Mouse (Mus musculus) thymus, postnatal 0 days (tissue): ENCODE measurements around the gene Shisa9. TPM values are rescaled to one million over a fixed set of nuclear protein-coding genes. Genes with fewer than 3 reads are reported as not detected.
"Not testable (repeated sequence)": the region's sequence is repeated elsewhere in the genome, so short reads cannot be mapped to it uniquely, and the experiment has no call there.

Experiments used
- DNase-seq: peaks from one replicate; pipeline ENCODE4 v3.0.0-alpha.2; 2015; ENCODE audit warnings: low spot score
- polyA plus RNA-seq: library from polyadenylated mRNA; unstranded; fragments of >200 nt; fragmentation: Nextera tagmentation; extraction: Ambion mirVana; gene quantifications from 2 replicates; pipeline ENCODE4 v1.2.1, GENCODE M21; 2015

The Shisa9 gene
- 0.25 and 0.77 TPM in 2 replicates for polyA plus RNA-seq

DNA sequence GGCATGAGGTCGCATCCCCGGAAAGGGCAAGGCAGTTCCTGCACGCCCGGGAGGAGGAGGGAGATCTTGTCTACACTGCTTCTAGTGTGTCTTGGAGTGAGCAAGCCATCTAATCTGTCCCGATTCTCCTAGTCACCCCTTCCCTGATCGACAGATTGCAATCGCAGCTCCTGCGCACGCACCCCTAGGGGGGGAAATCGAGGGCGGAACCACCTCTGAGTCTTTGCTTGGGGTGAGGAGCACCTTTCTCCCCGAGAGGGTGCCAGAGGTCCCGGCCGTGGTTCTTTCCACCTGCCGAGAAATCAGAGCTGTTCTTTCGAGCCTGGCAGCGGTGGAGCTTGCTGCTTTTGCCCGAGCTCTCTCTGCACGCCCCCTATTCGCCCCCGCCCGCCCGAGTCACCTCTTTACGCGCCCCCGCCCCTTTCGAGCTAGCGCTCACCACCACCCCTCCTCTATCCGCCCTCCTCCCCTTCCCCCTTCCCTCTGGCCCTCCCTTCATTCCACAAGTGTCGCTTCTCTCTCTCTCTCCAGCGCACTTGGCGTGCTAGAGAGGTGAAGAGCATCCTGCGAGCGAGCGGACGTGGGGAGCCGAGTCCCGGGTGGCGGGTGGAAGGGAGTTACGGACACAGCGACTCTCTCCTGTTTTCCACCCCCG, at the start of gene Shisa9:
Shisa9 (plus strand) TSS at position 498 of the 655 bp plus-strand sequence.
- DNase-seq, result peak; percentile 3

DNA sequence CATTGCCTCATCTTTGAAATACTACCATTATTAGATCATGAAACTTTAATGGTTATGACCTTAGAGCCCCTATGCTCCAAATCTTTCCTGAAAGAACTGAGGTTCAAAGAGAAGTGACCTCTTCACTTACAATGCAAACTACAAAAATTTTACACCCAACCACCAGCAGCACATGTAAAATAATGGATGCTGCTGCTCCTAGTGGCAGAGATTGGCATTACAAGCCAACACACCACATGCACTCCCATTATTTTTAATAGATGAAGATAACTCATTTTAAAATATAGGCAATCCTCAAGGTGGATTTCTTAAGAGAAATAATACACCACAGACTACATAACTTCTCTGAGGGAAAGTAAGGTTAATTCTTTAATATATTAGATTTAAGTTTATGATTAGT, 43.4 kb upstream of the Shisa9 start:
- peak; percentile 20 for DNase-seq

DNA sequence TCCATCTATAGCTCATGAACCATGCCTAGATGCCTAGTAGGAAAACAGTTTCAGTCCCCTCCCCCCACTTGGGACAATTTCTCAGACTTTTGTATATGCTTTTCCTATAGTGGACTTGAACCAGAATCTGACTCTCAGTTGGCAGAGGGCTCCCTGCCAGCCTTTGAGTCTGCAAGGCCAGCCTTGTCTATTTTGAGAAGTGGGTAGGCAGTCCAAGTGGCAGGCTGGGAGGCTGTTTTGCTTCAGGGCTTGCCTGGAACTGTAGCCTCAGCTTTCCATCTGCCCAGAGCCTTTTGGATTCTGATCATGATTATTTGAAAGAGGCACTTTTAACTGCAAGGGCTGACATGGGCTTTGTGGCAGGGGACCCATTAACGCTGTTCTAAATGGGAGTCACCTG, 23.2 kb upstream of the Shisa9 start:
- no peak for DNase-seq

DNA sequence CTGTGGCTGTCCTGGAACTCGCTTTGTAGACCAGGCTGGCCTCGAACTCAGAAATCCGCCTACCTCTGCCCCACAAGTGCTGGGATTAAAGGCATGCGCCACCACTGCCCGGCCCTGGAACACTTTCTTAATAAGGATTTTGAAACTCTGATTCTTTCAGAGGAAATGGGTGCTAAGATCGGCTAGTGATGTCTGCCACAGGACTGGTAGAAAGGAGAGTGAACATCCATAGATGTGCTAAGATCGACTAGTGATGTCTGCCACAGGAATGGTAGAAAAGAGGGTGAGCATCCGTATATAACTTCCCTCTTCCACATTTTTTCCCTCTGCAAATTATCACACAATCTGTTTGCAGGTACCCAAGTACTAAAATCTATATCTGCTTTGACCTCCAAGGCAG, 17.9 kb upstream of the Shisa9 start:
- no peak for DNase-seq

DNA sequence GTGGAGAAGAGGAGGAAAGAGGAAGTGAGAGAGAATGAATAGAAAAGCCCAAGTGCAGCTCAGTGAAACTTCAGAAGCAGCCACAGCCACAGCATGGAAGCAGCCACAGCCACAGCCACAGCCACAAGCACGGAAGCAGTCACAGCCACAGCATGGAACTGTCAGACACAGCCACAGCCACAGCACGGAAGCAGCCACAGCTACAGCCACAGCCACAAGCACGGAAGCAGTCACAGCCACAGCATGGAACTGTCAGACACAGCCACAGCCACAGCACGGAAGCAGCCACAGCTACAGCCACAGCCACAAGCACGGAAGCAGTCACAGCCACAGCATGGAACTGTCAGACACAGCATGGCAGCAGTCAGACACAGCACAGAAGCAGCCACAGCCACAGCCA, 17.1 kb upstream of the Shisa9 start:
- not testable (repeated sequence) for DNase-seq

DNA sequence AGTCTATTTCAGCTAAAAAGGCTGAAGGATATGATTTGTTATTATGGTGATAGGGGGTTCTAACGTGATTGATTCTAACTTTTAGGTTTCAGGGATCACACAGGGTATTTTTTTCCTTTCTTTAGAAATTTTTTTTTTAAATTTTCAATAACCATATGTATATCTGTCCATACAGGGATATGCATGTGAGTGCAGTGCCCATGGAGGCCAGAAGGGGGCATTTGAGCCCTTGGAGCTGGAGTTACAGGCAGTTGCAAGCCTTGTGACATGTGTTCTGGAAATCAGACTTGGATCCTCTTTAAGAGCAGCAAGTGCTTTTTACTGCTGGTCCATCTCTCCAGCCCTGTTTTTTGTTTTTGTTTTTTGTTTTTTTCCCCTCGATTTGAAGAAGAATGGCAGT, 16.3 kb upstream of the Shisa9 start:
- DNase-seq, result no peak

DNA sequence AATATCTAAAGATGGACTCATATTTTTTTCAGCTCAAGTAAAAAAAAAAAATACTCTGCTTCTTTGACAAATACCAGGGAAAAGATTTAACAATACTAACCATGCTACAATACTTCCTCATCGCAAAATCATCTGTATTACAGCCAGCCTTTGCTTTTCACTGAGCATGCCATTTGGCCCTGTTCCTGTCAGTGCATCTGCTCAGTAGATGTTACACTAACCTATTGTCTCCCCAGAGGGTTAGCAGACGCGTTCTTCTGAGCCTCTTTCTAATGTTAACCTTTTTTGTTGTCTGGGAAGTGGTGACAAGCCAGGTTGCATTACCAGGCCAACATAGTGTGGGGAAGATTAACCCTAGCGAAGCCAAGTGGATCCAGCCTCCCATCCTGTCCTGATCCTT, 10.2 kb upstream of the Shisa9 start:
- DNase-seq, result no peak

DNA sequence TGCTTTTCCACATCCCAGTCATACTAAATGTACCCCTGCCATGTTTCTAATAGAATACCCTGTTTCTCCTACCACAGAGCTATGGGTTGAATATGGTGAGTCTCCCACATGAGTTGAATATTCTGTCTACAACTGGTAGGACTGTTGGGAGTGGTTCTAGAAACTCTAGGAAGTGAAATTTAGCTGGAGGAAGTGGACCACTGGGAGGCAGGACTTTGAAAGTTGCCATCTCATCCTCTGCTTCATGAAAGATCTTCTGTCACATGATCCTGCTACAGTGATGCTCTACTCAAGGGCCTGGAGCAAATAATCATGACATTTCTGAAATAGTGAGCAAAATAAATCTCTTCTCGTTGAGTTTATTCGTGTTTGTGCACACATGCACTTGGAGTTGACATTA, 7.2 kb upstream of the Shisa9 start:
- DNase-seq, result no peak

DNA sequence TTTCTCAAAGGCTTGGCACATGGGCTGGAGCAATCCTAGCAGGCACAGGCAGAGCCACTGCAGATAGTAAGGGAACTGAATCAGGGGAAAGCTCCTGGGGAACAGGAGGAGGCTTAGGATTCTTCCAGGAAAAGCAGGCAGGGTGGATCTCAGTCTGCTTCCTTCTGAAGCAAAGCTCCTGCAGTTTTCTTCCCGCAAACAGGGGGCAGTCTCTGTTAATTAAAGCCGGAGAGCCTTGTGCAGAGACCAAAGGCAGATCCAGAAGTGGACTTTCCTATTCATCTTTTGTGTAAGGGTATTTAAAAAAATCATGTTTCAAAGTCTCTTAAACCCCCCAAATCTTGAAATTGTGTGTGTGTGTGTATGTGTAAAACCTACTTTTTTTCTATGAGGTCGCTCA, 3.1 kb upstream of the Shisa9 start:
- no peak for DNase-seq

DNA sequence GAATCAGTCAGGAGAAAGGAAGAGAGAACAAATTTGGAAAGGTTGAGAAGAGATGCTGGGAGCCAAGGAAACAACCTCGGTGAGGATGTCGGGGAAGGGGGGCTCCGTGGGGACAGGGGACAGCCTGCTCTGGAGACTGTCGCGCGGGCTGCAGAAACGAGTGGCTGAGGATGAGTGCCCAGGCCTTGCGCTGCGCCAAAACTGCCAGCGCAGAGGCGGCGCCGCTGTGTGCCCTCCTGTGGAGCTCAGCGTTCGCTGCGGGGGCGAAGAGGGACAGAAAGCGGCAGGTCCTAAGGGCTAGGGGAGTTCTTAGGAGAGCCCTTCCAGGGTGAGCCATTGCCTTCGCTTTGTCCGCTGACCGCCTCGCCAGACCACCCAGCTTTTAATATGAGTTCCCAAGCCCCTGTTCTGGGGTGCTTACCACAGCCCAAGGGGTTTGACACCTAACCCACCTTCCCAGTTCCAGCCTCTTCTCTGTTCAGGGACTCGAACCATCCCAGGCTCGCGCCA, 752 bp upstream of the Shisa9 start:
- DNase-seq, result no peak

DNA sequence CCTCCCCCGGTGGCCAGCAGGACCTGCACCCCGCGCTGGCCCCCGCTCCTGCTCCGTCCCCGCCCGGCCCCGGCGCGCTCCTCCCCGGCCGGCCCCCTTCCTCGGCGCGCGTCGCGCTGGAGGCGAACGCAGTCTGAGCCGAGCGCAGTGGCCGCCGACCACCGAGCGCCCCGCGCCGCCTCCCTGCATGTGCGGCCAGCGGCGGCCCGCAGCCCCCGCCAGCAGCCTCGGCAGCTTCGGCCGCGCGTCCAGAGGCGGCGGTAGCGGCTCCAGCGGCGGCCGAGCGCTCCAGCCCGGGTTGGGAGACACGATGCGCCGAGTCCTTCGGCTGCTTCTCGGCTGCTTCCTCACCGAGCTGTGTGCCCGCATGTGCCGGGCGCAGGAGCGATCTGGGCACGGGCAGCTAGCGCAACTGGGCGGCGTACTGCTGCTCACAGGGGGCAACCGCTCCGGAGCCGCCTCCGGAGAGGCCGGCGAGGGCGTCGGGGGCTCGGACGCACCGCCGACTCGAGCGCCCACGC, 418 bp downstream of the Shisa9 start:
- DNase-seq, result no peak

DNA sequence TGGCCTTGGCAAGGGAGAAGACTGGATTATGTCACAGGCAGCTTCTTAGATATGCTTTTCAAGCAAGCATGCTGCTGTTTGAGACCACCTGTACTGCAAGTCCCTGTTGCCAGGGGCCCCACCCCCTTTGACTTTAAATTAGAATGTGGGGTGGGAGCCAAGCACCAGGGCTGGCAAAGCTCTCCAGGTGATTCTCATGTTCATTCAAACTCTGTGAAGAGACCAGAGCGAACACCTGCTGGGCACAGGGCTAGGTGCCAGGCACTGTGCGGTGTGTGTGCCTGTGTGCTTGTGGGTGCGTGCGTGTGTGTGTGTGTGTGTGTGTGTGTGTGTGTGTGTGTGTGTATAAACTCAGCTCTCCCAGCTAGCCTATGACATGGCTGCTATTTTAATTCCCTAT, 3.1 kb downstream of the Shisa9 start:
- DNase-seq, result no peak

DNA sequence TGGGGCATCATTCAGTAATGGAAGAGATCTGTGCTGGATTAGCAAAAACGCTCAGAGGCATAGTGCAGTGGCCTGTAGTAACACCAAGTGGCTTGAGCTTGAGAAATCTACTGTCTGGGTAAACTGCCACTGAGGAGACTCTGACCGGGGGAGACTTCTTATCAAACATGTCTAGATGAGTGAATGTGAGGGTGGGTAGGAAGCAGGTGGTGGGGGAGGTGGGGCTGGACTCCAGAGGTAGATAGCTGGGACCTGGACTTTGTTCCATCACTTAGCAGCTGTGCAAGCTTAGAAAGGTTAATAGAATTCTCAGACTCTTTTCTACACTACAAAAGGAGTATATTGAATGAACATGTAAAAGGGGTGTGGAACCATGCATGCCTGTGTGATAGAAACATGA, 21.3 kb downstream of the Shisa9 start:
- no peak for DNase-seq

DNA sequence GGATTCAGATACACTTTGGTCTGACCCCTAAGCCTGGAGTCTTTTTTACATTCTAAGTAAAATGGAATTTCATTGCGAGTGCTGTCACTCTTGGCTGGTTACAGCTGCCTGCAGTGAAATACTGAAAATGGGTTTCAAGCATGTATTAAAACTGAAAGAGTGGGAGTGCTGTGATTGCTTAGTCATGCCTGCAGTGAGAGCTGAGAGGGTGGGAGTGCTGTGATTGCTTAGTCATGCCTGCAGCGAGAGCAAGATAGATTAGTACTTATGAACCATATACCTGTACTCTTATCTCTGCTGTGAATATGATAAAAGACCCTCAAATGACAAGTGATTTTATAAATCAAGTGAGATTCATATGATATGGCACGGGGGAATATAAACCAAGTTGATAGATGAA, 26.2 kb downstream of the Shisa9 start:
- no peak for DNase-seq

DNA sequence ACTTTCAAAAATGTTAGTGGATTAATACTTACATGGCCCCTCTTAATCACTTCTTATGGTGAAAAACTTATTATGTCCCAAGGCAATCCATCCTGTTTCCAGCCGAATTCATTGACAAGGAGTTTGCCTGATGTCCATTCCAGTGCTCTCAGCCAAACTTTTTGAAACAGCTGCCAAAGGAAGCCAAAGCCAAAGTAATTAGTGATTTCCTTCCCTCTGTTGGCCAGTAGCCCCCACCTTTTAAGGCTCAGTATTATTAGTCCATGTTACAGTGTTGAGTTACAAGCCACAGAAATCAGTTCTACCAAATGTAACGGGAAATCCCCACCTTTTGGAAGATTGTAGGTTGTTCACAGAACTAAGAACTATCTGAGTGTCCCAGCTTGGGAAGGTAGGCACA, 28.8 kb downstream of the Shisa9 start:
- DNase-seq, result no peak

DNA sequence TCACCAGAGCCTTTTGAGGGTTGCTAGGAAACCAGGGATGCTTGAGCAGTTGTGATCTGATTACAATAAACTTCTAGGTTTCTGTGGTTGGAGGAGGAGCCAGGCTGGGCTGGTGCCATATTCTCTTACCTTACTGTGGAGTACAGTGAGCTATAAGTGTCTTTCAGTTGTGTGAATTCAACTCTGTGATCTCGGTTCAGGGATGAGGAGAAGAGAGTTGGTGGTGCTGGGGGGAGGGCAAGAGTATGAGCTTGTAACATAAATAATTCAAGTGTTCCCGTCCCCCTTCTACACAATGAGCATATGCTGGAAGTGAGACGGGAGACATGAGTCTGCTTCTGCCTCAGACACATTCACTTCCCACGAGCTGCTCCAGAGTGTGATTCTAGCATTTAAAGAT, 30.6 kb downstream of the Shisa9 start:
- DNase-seq, result no peak

DNA sequence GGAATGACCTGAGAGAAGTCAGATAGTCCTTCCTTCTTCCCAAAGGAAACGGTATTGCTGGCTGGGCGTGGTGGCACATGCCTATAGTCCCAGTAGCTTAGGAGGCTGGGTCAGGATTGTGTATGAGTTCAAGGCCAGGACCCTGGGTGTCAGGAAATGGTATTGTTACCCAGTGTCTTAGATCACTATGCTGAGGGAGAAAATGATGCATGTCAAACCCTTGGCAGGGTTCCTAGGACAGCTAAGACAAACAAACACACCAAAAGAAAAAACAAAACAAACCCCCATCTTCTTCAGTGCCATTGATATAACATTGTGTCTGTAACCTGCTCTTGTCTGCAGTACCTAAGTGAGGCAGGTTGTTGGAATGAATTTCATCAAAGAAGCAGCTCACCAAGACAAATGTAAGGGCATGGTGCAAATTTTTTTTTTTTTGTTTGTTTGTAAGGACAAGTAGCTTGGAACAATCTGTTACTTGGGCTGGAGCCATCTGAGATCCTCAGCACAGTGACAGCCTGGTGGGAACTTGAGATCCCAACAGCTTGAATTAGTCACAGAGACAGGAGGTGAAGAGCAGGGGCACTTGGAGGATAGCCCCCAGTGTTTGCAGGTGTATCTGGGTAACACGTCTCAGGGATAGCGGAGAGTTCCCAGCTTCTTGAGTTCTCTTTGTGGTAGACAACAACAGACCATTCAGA, 34.2 kb downstream of the Shisa9 start:
- no peak for DNase-seq

DNA sequence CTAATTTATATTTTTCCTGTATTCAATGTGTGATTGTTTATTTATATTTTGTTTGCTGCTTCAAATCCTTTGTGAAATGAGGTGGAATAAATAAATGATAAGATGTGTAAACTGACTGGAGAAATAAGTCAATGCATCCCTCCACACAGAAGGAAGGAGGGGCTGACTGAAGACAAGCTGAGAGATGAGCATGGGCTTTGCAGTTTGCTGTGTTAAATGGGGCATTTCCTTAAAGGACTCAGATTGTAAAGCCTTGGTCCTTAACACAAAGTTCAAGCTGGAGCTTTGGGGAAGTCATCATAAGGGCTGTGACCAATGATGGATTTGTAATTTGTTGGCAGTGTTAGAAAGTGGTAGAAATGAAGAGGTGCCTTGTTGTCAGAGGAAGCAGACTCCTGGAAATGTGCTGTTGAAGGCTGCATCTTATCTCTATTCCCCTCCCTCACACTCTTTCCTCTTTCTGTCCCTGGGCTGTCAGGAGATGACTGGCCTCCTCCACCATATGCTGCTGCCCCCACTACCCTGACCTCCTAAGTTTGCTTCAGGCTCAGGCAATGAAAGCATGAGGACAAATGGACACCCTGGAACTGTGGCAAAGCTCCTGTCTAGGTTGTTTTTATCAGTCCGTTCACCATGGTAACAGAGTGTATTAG, 36.3 kb downstream of the Shisa9 start:
- no peak for DNase-seq

DNA sequence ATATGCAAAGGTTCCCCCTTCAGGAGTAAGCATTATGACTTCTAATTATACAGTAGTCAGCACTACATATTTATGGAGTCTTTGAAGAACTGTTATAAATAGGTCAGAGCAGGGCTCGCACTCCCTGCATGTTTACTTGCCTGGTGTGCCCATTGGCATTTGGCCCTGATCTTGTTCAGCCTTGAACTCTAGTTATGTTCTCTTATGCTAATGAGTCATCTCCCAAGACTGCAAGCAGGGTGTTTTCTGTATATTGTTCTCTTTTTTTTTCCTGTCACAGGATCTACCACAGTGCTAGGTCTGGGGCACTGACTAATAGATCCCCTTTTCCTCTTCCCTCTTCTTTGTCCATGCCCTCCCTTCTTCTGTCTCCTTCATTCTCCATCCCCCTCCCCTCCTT, 48.5 kb downstream of the Shisa9 start:
- no peak for DNase-seq

DNA sequence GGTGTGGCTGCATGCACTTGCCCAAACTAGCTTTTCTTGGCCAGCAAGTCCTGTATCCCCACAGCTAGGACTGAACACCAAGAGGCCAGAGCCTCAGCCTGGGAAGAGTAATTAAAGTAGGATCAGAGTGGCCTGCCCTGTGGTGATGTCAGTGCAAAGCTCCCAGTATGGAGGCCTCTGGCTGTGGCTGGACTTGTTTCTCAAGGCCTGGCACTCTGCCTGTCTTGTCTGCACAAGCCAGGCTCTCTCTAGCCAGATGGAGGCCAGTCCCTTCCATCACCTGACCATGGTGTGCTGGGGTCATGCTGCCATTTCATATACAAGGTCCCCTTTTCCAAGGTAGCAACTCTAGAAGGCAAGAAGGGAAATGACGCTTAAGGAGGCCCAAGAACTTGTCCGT, 51.0 kb downstream of the Shisa9 start:
- no peak for DNase-seq

DNA sequence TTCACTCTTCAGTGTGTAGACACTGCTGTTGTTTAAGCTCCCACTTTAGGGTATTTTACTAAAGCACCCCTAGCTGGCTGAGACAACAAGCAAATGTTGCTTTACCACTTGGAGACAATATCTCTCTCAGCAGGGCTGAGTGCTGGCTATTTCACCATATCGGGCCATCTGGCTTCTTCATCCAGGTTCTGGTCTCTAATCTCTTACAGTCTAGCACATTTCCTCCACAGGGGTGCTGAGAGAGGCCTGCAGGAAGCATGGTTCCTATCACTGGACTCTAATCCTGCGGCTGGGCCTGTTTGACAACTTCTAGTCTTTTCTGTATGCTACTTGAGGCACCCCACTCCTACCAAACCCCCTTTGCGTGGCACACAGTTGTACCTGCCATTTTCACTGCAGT, 51.7 kb downstream of the Shisa9 start:
- DNase-seq, result no peak

DNA sequence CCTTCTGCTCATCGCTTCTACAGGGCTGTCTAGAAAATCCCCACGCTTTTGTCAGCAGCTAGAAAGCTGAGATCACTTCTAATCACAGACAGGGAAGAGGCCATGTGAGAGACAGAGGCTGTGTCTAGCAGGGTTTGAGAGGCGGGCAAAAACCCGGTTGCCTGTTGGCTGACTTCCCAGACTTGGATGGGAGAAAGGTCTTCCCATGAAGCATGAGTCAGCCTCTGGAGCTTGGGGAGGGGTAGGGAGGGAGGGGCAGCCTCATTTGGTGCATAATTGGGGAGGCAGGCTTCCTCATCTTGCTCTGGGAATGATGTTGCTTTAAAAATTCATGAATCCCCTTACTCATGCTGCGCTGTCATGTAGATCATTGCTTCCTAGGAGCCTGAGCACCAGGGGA, 57.0 kb downstream of the Shisa9 start:
- DNase-seq, result no peak
